Mouse (Mus musculus) kidney, adult 2 months (tissue): ENCODE measurements around the gene Cenpl.

ENCODE experiments used
- CTCF ChIP-seq: fragments of 200-500 bp; conservative IDR thresholded peaks from 2 replicates; pipeline ENCODE4 v1.5.1; 2011; ENCODE audit warnings: low read depth, mild to moderate bottlenecking, control low read depth, low read length, moderate library complexity, mixed read lengths; ENCODE audit not compliant: insufficient read depth, insufficient read length
- POLR2A ChIP-seq: fragments of 200-500 bp; IDR thresholded peaks from one replicate; pipeline ENCODE4 v1.6.1; 2011; ENCODE audit warnings: low read depth, low read length, control low read depth

DNA sequence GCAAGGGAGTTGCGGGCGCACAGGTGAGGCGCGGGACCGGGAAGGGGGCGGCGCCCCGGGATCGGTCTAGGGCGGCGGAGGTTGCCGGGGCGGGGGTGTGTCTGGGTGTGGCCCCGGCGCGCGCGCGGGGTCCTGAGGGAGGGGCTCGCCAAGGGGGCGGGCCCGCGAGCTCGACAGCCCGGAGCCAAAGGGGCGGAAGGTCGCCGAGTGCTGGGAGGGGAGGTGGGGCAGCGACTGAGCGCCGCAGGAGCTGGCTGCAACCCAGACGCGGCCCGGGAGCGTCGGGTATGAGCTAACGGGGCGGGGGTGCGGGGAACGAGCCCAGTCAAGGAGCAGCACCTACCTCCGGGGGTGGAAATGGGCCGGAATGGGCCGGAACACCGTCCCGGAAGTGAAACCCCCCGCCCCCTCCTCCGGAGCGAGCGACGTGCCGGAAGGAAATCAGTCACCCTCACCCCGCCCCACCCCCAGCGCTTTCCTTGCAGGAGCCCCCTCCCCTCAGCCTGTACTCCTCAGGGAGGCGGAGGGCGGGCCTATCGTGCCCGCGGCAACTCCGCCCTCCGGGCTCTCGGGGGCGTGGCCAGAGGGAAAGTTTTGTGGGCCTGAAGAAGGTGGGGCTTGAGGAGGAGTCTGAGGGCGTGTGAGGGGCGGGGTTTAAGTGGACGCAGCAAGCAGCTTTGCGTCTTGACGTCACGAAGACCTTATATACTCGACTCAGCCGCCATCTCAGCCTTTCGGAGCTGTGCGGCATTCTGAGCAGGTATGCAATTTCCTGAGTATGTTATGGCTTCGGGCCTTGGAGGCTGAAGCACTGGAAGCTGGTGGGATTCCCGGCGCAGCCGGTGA is 35.9 kb upstream of the Cenpl start, which contains the start of gene Zbtb37:
- TF ChIP-seq CTCF: no peak
- peak; percentile 99 for TF ChIP-seq POLR2A
